ENCODE assay signal across 9 mouse cellular contexts in the genomic region with DNA sequence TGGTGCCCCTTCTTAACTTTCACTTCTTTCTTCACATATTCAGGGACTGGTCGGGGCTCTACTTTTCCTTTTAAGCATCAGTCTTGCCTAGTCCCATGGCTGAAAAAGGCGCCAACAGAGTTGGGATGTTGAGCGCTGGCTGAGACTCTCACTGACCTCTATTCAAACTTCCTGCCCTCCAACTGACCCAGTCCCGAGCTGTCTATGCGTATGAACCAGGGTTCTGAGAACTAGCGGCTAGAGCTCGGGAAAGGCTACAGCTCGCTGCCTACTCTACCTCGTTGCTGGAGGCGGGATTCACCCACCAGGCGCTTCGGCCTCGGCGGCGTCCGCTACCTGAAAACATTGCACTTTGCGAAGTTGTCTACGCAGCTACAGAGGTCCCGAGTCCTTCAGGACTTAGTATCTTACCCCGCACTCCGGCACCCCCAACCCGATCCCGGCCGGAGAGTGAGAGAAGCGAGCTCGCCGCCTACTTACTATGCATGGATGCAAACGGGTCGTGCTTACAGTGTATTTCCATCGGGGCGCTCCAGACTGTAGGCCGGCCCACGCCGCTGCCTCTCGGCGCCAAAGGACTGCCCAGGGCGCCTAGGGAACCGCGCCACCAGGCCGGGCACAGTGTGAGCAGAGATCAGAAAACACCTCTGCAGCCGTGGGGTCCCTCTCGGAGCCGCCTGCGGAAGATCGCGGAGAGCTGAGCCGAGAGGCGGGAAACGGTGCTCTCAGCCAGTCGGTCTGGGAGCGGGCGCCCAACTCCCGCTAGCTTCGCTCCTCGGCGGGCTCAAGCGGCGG. TPM values are rescaled to one million over a fixed set of nuclear protein-coding genes. Genes with fewer than 3 reads are reported as not detected.
DNase-seq lines count a peak whose midpoint lies in the region; ATAC-seq and TF ChIP-seq lines count a peak whose summit lies in the region.
"Had no signal": no experiment of that assay in that cellular context is flagged by ENCODE, and none has a peak within 500 bp of the region (broad histone marks: within the 10 kb centered on the region; RNA-seq: fewer than 3 reads in every experiment).

No protein-coding gene starts in this region.

- TF ChIP-seq CTCF in kidney, postnatal 0 days (IDR thresholded peaks at IDR 0.05; ENCODE audit: low read depth) = no peak

- under 1% methylated on average over 58 of the region's 58 CpGs for WGBS in forebrain, embryonic 11.5 days
- WGBS in kidney, postnatal 0 days = 2% methylated on average over 56 of the region's 58 CpGs
- 1% methylated on average over 58 of the region's 58 CpGs for WGBS in neural tube, embryonic 14.5 days

- H3K9me3 ChIP-seq in megakaryocyte, embryonic 14.5 days = peaks cover 4% of the 10 kb centered on the region
- H3K9me3 ChIP-seq in forebrain, embryonic 11.5 days (ENCODE audit: control insufficient read depth, low read length) = no peaks in the 10 kb centered on the region
- no peaks in the 10 kb centered on the region for H3K9me3 ChIP-seq in kidney, postnatal 0 days (replicated peaks; ENCODE audit: low read length)
- no peaks in the 10 kb centered on the region for H3K9me3 ChIP-seq in neural tube, embryonic 14.5 days (ENCODE audit: control insufficient read depth, low read length)

- H3K27ac ChIP-seq in forebrain, embryonic 11.5 days (ENCODE audit: low read depth, low read length) = no peak overlapping the region
- H3K27ac ChIP-seq in kidney, postnatal 0 days = no peak overlapping the region
- H3K27ac ChIP-seq in neural tube, embryonic 14.5 days (ENCODE audit: low read depth, low read length) = no peak overlapping the region
- H3K27ac ChIP-seq: macrophage had no signal

- peaks cover 20% of the 10 kb centered on the region for H3K4me1 ChIP-seq in megakaryocyte, embryonic 14.5 days
- peaks cover 10% of the 10 kb centered on the region for H3K4me1 ChIP-seq in forebrain, embryonic 11.5 days (replicated peaks; ENCODE audit: control insufficient read depth, insufficient read depth, low read length)
- peaks cover 8% of the 10 kb centered on the region; the same call in 1 of the 2 replicates for H3K4me1 ChIP-seq in kidney, postnatal 0 days (replicated peaks; ENCODE audit: insufficient read depth, low read length)
- H3K4me1 ChIP-seq in neural tube, embryonic 14.5 days (ENCODE audit: control insufficient read depth, insufficient read depth, low read length) = no peaks in the 10 kb centered on the region

- H3K36me3 ChIP-seq in megakaryocyte, embryonic 14.5 days (replicated peaks; ENCODE audit: low read length) = no peaks in the 10 kb centered on the region
- H3K36me3 ChIP-seq in forebrain, embryonic 11.5 days (ENCODE audit: control insufficient read depth, insufficient read depth, low read length) = no peaks in the 10 kb centered on the region
- no peaks in the 10 kb centered on the region for H3K36me3 ChIP-seq in kidney, postnatal 0 days (ENCODE audit: insufficient read depth, low read length)
- no peaks in the 10 kb centered on the region for H3K36me3 ChIP-seq in neural tube, embryonic 14.5 days (ENCODE audit: control insufficient read depth, insufficient read depth, low read length)

- peaks cover 94% of the 10 kb centered on the region for H3K27me3 ChIP-seq in megakaryocyte, embryonic 14.5 days (replicated peaks)
- H3K27me3 ChIP-seq in forebrain, embryonic 11.5 days (ENCODE audit: control insufficient read depth, insufficient read depth, low read length) = peaks cover 85% of the 10 kb centered on the region
- H3K27me3 ChIP-seq in kidney, postnatal 0 days (ENCODE audit: insufficient read depth, low read length) = peaks cover 81% of the 10 kb centered on the region
- peaks cover 65% of the 10 kb centered on the region for H3K27me3 ChIP-seq in neural tube, embryonic 14.5 days (ENCODE audit: control insufficient read depth, insufficient read depth, low read length)

- peak; percentile 71 for DNase-seq in forebrain, embryonic 11.5 days (ENCODE audit: low spot score)
- no peak for DNase-seq in kidney, postnatal 0 days (ENCODE audit: low spot score)
- no peak for DNase-seq in left cerebral cortex, adult 11 months (ENCODE audit: low spot score)
- DNase-seq in frontal cortex, adult 2 months (ENCODE audit: extremely low spot score in 1 of 2, low spot score in 1 of 2) = no peak

- H3K9ac ChIP-seq in forebrain, embryonic 11.5 days (ENCODE audit: low read length) = no peak overlapping the region
- no peak overlapping the region for H3K9ac ChIP-seq in kidney, postnatal 0 days (ENCODE audit: low read depth, low read length)
- peak overlapping the region; percentile 34 for H3K9ac ChIP-seq in neural tube, embryonic 14.5 days (replicated peaks; ENCODE audit: low read depth, low read length)

- ATAC-seq in megakaryocyte, adult 5-6 weeks (ENCODE audit: poor library complexity, severe bottlenecking) = no peak
- no peak for ATAC-seq in forebrain, embryonic 11.5 days (replicated peaks; ENCODE audit: low FRiP score)
- ATAC-seq in kidney, postnatal 0 days (replicated peaks; ENCODE audit: low FRiP score, low read depth) = no peak
- ATAC-seq in neural tube, embryonic 14.5 days (ENCODE audit: low read depth) = no peak
- ATAC-seq in inflammation-experienced regulatory T-cells, adult 6 months = no peak

- H3K4me3 ChIP-seq in megakaryocyte, embryonic 14.5 days (replicated peaks) = peak overlapping the region; percentile 2
- peak overlapping the region; percentile 38 for H3K4me3 ChIP-seq in forebrain, embryonic 11.5 days (ENCODE audit: low read depth, low read length)
- peak overlapping the region; percentile 37 for H3K4me3 ChIP-seq in kidney, postnatal 0 days (replicated peaks; ENCODE audit: low read depth, low read length)
- H3K4me3 ChIP-seq in neural tube, embryonic 14.5 days (ENCODE audit: low read depth, low read length) = peak overlapping the region; percentile 36

- peak overlapping the region; percentile 72 for H3K4me2 ChIP-seq in forebrain, embryonic 11.5 days (ENCODE audit: low read depth, low read length, severe bottlenecking)
- peak overlapping the region; percentile 61 for H3K4me2 ChIP-seq in kidney, postnatal 0 days (ENCODE audit: low read length)
- peak overlapping the region; percentile 54 for H3K4me2 ChIP-seq in neural tube, embryonic 14.5 days (ENCODE audit: low read depth, low read length)

RNA-seq across cellular contexts. Expression of gene Pax5, which starts 7.2 kb away (rescaled TPM):
- polyA plus RNA-seq in megakaryocyte, embryonic 14.5 days (2012; ENCODE audit: insufficient read depth, low replicate concordance) = 1.1 TPM in 1 of 2 replicates, not detected in the other
- 0.04 and 0.07 TPM in 2 replicates for total RNA-seq in megakaryocyte, adult 5-6 weeks (2015)
- not detected in 2 replicates for total RNA-seq in megakaryocyte, adult 5-6 weeks (2017)
- polyA plus RNA-seq in forebrain, embryonic 11.5 days (2014; fragmentation: Nextera tagmentation; extraction: Ambion mirVana) = 0.11 and 0.43 TPM in 2 replicates
- not detected in 2 replicates for polyA plus RNA-seq in kidney, postnatal 0 days (2015; fragmentation: Nextera tagmentation; extraction: Ambion mirVana)
- polyA plus RNA-seq in neural tube, embryonic 14.5 days (2014; fragmentation: Nextera tagmentation; extraction: Ambion mirVana) = 0.89 and 1.5 TPM in 2 replicates
- 0.04 and 0.08 TPM in 2 replicates for polyA plus RNA-seq in frontal cortex, adult 2 months (2012; rRNA removed)
- polyA plus RNA-seq in inflammation-experienced regulatory T-cells, adult 6 months (2017; shearing (Covaris generic)) = under 1 TPM; 0.31 to 0.91 (median 0.55) TPM

RNA-seq across cellular contexts. Expression of gene Zcchc7, which starts 52.6 kb away (rescaled TPM):
- polyA plus RNA-seq in megakaryocyte, embryonic 14.5 days (2012; ENCODE audit: insufficient read depth, low replicate concordance) = 13.7 and 23.0 TPM in 2 replicates
- total RNA-seq in megakaryocyte, adult 5-6 weeks (2015) = 30.9 and 37.4 TPM in 2 replicates
- 107 and 113 TPM in 2 replicates for total RNA-seq in megakaryocyte, adult 5-6 weeks (2017)
- 20.7 and 24.3 TPM in 2 replicates for polyA plus RNA-seq in forebrain, embryonic 11.5 days (2014; fragmentation: Nextera tagmentation; extraction: Ambion mirVana)
- polyA plus RNA-seq in kidney, postnatal 0 days (2015; fragmentation: Nextera tagmentation; extraction: Ambion mirVana) = 37.5 and 40.1 TPM in 2 replicates
- 39.5 and 53.6 TPM in 2 replicates for polyA plus RNA-seq in neural tube, embryonic 14.5 days (2014; fragmentation: Nextera tagmentation; extraction: Ambion mirVana)
- 69.6 and 73.2 TPM in 2 replicates for polyA plus RNA-seq in frontal cortex, adult 2 months (2012; rRNA removed)
- polyA plus RNA-seq in inflammation-experienced regulatory T-cells, adult 6 months (2017; shearing (Covaris generic)) = 100 to 1,000 TPM in 2 of 3 experiments, 10 to 100 TPM in 1; 89.1 to 156 (median 151) TPM
